Mouse (Mus musculus) leukemia stem cell, adult 10-12 weeks (primary cell): ENCODE data around the gene Eml3. TPM values are rescaled to one million over a fixed set of nuclear protein-coding genes. Genes with fewer than 3 reads are reported as not detected.

ENCODE experiments used
- polyA plus RNA-seq: library from polyadenylated mRNA; stranded (reverse); fragments of >175 nt; gene quantifications from 2 replicates; pipeline ENCODE4 v1.2.3, GENCODE M21; 2012; ENCODE audit warnings: low replicate concordance

Eml3 gene
- 92.9 and 101 TPM in 2 replicates for polyA plus RNA-seq

GRCm38 (mm10) chr19:8929224-8930088, at the start of gene Eml3, which contains the start of gene Rom1:
Eml3 (plus strand) TSS chr19:8929552.
Rom1 (minus strand) TSS chr19:8929356.

GRCm38 (mm10) chr19:8880311-8881033, 48.9 kb upstream of the Eml3 start, which contains the start of gene Uqcc3:
Uqcc3 (minus strand) TSS chr19:8880923.

GRCm38 (mm10) chr19:8883616-8884015, 45.7 kb upstream of the Eml3 start, which contains the start of the genes Lbhd1 and Gm49403:
Lbhd1 (plus strand) TSS chr19:8883732.
Gm49403 (plus strand) TSS chr19:8883930.

GRCm38 (mm10) chr19:8888511-8889385, 40.6 kb upstream of the Eml3 start, which contains the start of the genes 1810009A15Rik and Gm49416:
1810009A15Rik (plus strand) TSS chr19:8888853.
Gm49416 (plus strand) TSS chr19:8888926.

GRCm38 (mm10) chr19:8892829-8893766, 36.3 kb upstream of the Eml3 start, which contains the start of gene Ints5:
Ints5 (plus strand) TSS chr19:8893005.

GRCm38 (mm10) chr19:8897865-8898495, 31.4 kb upstream of the Eml3 start, which contains the start of gene Ganab:
Ganab (plus strand) TSS chr19:8898071.

GRCm38 (mm10) chr19:8920073-8920736, 9.1 kb upstream of the Eml3 start, which contains the start of gene B3gat3:
B3gat3 (plus strand) TSS chr19:8920374.

GRCm38 (mm10) chr19:8941515-8942217, 12.3 kb downstream of the Eml3 start, which contains the start of gene Mta2:
Mta2 (plus strand) TSS chr19:8941875.

GRCm38 (mm10) chr19:8953135-8954039, 24.0 kb downstream of the Eml3 start, which contains the start of gene Tut1:
Tut1 (plus strand) TSS chr19:8953847.

GRCm38 (mm10) chr19:8966590-8967372, 37.4 kb downstream of the Eml3 start, which contains the start of gene Eef1g:
Eef1g (plus strand) TSS chr19:8967041.

GRCm38 (mm10) chr19:8989066-8989566, 59.8 kb downstream of the Eml3 start, which contains the start of gene Ahnak:
Ahnak (plus strand) TSS chr19:8989284.

Other genes with a start within 250 kb of the Eml3 start
- gene Slc3a2, start 206.2 kb upstream of the Eml3 start, polyA plus RNA-seq, result 129 and 167 TPM in 2 replicates
- gene Wdr74, start 193.7 kb upstream of the Eml3 start, polyA plus RNA-seq, result 21.6 and 29.2 TPM in 2 replicates
- gene 1700092M07Rik, start 188.8 kb upstream of the Eml3 start, polyA plus RNA-seq, result not detected in 2 replicates
- gene Stx5a, start 188.1 kb upstream of the Eml3 start, polyA plus RNA-seq, result 17.5 and 22.6 TPM in 2 replicates
- gene Nxf1, start 172.5 kb upstream of the Eml3 start, polyA plus RNA-seq, result 39.0 and 42.9 TPM in 2 replicates
- gene Tmem223, start 158.6 kb upstream of the Eml3 start, polyA plus RNA-seq, result 69.6 and 147 TPM in 2 replicates
- gene Tmem179b, start 155.1 kb upstream of the Eml3 start, polyA plus RNA-seq, result 19.3 and 85.5 TPM in 2 replicates
- 47.7 and 56.1 TPM in 2 replicates for gene Taf6l, start 143.1 kb upstream of the Eml3 start, polyA plus RNA-seq
- 4.5 and 17.9 TPM in 2 replicates for gene Polr2g, start 131.0 kb upstream of the Eml3 start, polyA plus RNA-seq
- 0.39 and 2.0 TPM in 2 replicates for gene Zbtb3, start 127.0 kb upstream of the Eml3 start, polyA plus RNA-seq
- 4.0 and 4.6 TPM in 2 replicates for gene Ttc9c, start 110.2 kb upstream of the Eml3 start, polyA plus RNA-seq
- gene Hnrnpul2, start 109.5 kb upstream of the Eml3 start, polyA plus RNA-seq, result 59.4 and 120 TPM in 2 replicates
- gene AC129217.1, start 99.8 kb upstream of the Eml3 start, polyA plus RNA-seq, result 40.3 and 101 TPM in 2 replicates
- 36.5 and 111 TPM in 2 replicates for gene Bscl2, start 92.1 kb upstream of the Eml3 start, polyA plus RNA-seq
- gene Gng3, start 90.4 kb upstream of the Eml3 start, polyA plus RNA-seq, result not detected in 2 replicates
- 0.09 and 0.24 TPM in 2 replicates for gene Lrrn4cl, start 78.8 kb upstream of the Eml3 start, polyA plus RNA-seq
- gene Ubxn1, start 58.1 kb upstream of the Eml3 start, polyA plus RNA-seq, result 78.0 and 79.9 TPM in 2 replicates
- 10.7 and 29.9 TPM in 2 replicates for gene Uqcc3, start 48.6 kb upstream of the Eml3 start, polyA plus RNA-seq
- 1.7 TPM in 1 of 2 replicates, not detected in the other for gene Lbhd1, start 45.8 kb upstream of the Eml3 start, polyA plus RNA-seq
- not detected in 2 replicates for gene Gm49403, start 45.6 kb upstream of the Eml3 start, polyA plus RNA-seq
- gene 1810009A15Rik, start 40.7 kb upstream of the Eml3 start, polyA plus RNA-seq, result 12.1 and 24.9 TPM in 2 replicates
- gene Gm49416, start 40.6 kb upstream of the Eml3 start, polyA plus RNA-seq, result 0.92 and 16.1 TPM in 2 replicates
- 35.0 and 93.2 TPM in 2 replicates for gene Ints5, start 36.5 kb upstream of the Eml3 start, polyA plus RNA-seq
- gene Ganab, start 31.5 kb upstream of the Eml3 start, polyA plus RNA-seq, result 35.8 and 36.8 TPM in 2 replicates
- gene B3gat3, start 9.2 kb upstream of the Eml3 start, polyA plus RNA-seq, result 110 and 144 TPM in 2 replicates
- 28.2 and 31.8 TPM in 2 replicates for gene Rom1, start 196 bp upstream of the Eml3 start, polyA plus RNA-seq
- gene Mta2, start 12.3 kb downstream of the Eml3 start, polyA plus RNA-seq, result 33.6 and 60.7 TPM in 2 replicates
- gene Tut1, start 24.3 kb downstream of the Eml3 start, polyA plus RNA-seq, result 41.2 and 58.4 TPM in 2 replicates
- gene Eef1g, start 37.5 kb downstream of the Eml3 start, polyA plus RNA-seq, result 34.0 and 130 TPM in 2 replicates
- 6.4 and 8.8 TPM in 2 replicates for gene Ahnak, start 59.7 kb downstream of the Eml3 start, polyA plus RNA-seq
- not detected in 2 replicates for gene Scgb1a1, start 158.4 kb downstream of the Eml3 start, polyA plus RNA-seq
- 25.5 and 77.5 TPM in 2 replicates for gene Asrgl1, start 206.1 kb downstream of the Eml3 start, polyA plus RNA-seq